Mouse (Mus musculus): ENCODE results near the gene Sh3pxd2a. TPM values are rescaled to one million over a fixed set of nuclear protein-coding genes. Genes with fewer than 3 reads are reported as not detected.

Gene Sh3pxd2a
- total and polyA plus RNA-seq, 3 experiments: 3.9 to 11.3 TPM; not detected in 1

DNA sequence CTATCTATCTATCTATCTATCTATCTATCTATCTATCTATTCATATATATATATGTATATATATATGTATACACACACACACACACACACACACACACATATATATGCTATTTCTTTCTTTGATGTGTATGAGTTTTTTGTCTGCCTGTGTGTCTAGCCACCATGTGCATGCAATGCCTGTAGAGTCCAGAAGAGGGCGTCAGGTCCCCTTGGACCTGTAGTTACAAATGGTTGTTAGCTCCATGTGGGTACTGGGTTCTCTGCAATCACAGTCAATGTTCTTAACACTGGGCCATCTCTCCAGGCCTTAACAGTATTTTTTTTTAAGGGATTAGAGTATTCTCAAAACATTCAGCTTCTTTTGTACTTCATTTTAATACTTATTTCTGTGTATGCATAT, 250.7 kb downstream of the Sh3pxd2a start:
- TF ChIP-seq USF2 (IDR thresholded peaks at IDR 0.05; ENCODE audit: borderline replicate concordance in 1 of 2, insufficient read depth in 1 of 2, low read depth in 1 of 2, low read length in 2 of 2): no peak
- TF ChIP-seq CTCF (IDR thresholded peaks at IDR 0.05 in 2 of 3, conservative IDR thresholded peaks at IDR 0.05 in 1 of 3; ENCODE audit: control insufficient read depth in 1 of 3, insufficient read depth in 1 of 3, low read depth in 2 of 3, low read length in 3 of 3, poor library complexity in 1 of 3, severe bottlenecking in 1 of 3): peak in 2 of 3 experiments; percentile 30 to 37; a peak in 4 of 6 replicates
- 0 out of 2 replicates have a peak, but pooled peaks have one; percentile 17 for TF ChIP-seq SMC3 (IDR thresholded peaks at IDR 0.05; ENCODE audit: low read depth, low read length)
- no peak for TF ChIP-seq MAZ (IDR thresholded peaks at IDR 0.05; ENCODE audit: low read depth, low read length)
- TF ChIP-seq TCF12 (IDR thresholded peaks at IDR 0.05; ENCODE audit: low read depth, low read length): no peak
- no peaks in the 10 kb centered on the region for H3K27me3 ChIP-seq (ENCODE audit: control insufficient read depth in 1 of 2, insufficient read depth in 2 of 2, low read length in 2 of 2)
- 0 out of 4 replicates have a peak, but pooled peaks cover 0 to 3% of the 10 kb centered on the region in 2 experiments for H3K4me1 ChIP-seq (ENCODE audit: control insufficient read depth in 1 of 2, insufficient read depth in 2 of 2, low read length in 2 of 2)
- no peaks in the 10 kb centered on the region for H3K9me3 ChIP-seq (replicated peaks; ENCODE audit: insufficient read depth, low read length)
- DNase-seq (ENCODE audit: low read depth, low spot score): peak; percentile 30
- no peaks in the 10 kb centered on the region for H3K79me2 ChIP-seq (ENCODE audit: control insufficient read depth, insufficient read depth, low read length, poor library complexity)
- H3K36me3 ChIP-seq (ENCODE audit: control insufficient read depth in 1 of 2, insufficient read depth in 2 of 2, low read length in 2 of 2): no peaks in the 10 kb centered on the region
- H3K4me3 ChIP-seq (ENCODE audit: control insufficient read depth in 1 of 2, insufficient read depth in 1 of 2, low read depth in 2 of 2, low read length in 2 of 2): no peak overlapping the region
- no peak overlapping the region for H3K27ac ChIP-seq (ENCODE audit: control insufficient read depth, low read depth, low read length)
- no peak overlapping the region for H3K9ac ChIP-seq (ENCODE audit: control insufficient read depth, low read depth, low read length, poor library complexity, severe bottlenecking)

GRCm38 (mm10) chr19:47212401-47212800, 251.8 kb downstream of the Sh3pxd2a start:
- Histone ChIP-seq H3K27me3 (ENCODE audit: control insufficient read depth in 1 of 2, insufficient read depth in 2 of 2, low read length in 2 of 2) (no peaks in the 10 kb centered on the region), H3K9me3 (replicated peaks; ENCODE audit: insufficient read depth, low read length) (no peaks in the 10 kb centered on the region), H3K4me1 (ENCODE audit: control insufficient read depth in 1 of 2, insufficient read depth in 2 of 2, low read length in 2 of 2) (0 out of 4 replicates have a peak, but pooled peaks cover 0 to 3% of the 10 kb centered on the region in 2 experiments), H3K9ac (ENCODE audit: control insufficient read depth, low read depth, low read length, poor library complexity, severe bottlenecking) (no peak overlapping the region), H3K36me3 (ENCODE audit: control insufficient read depth in 1 of 2, insufficient read depth in 2 of 2, low read length in 2 of 2) (no peaks in the 10 kb centered on the region), H3K79me2 (ENCODE audit: control insufficient read depth, insufficient read depth, low read length, poor library complexity) (no peaks in the 10 kb centered on the region), H3K27ac (ENCODE audit: control insufficient read depth, low read depth, low read length) (no peak overlapping the region), H3K4me3 (ENCODE audit: control insufficient read depth in 1 of 2, insufficient read depth in 1 of 2, low read depth in 2 of 2, low read length in 2 of 2) (no peak overlapping the region)
- DNase-seq (ENCODE audit: low read depth, low spot score): no peak
- no peak for TF ChIP-seq MEF2A (IDR thresholded peaks at IDR 0.05; ENCODE audit: extremely low read depth, insufficient replicate concordance, low read depth, low read length, poor library complexity, severe bottlenecking)
- no peak for TF ChIP-seq NRF1 (IDR thresholded peaks at IDR 0.05; ENCODE audit: insufficient read depth, low read depth, low read length, poor library complexity, severe bottlenecking)
- TF ChIP-seq ELF1 (IDR thresholded peaks at IDR 0.05; ENCODE audit: low read depth, low read length): no peak
- TF ChIP-seq GATA1 (IDR thresholded peaks at IDR 0.05; ENCODE audit: low read depth, low read length): no peak
- TF ChIP-seq MYC (IDR thresholded peaks at IDR 0.05; ENCODE audit: low read depth, low read length): no peak
- no peak for TF ChIP-seq MAZ (IDR thresholded peaks at IDR 0.05; ENCODE audit: low read depth, low read length)
- TF ChIP-seq ETS1 (IDR thresholded peaks at IDR 0.05; ENCODE audit: low read depth, low read length): no peak
- TF ChIP-seq TCF12 (IDR thresholded peaks at IDR 0.05; ENCODE audit: low read depth, low read length): no peak
- TF ChIP-seq POLR2AphosphoS2 (IDR thresholded peaks at IDR 0.05; ENCODE audit: low read length): no peak
- TF ChIP-seq TAL1 (IDR thresholded peaks at IDR 0.05; ENCODE audit: low read length): no peak
- no peak for TF ChIP-seq MAX (IDR thresholded peaks at IDR 0.05; ENCODE audit: low read length)
- no peak for TF ChIP-seq ZMIZ1 (IDR thresholded peaks at IDR 0.05; ENCODE audit: low read depth, low read length)
